Mouse (Mus musculus) myocyte (in vitro differentiated cells): ENCODE measurements at regions not wholly inside any gene's neighbourhood (a gene's known extent, or its start where the extent isn't known, plus 50 kb on each side); places are given as distances from the start of the nearest gene placed in this dataset.

Experiments used
- E2F4 ChIP-seq: IDR thresholded peaks from one replicate; pipeline ENCODE4 v1.6.1; 2011; ENCODE audit warnings: mild to moderate bottlenecking, control low read depth, moderate library complexity; ENCODE audit not compliant: insufficient read depth
- MAX ChIP-seq: IDR thresholded peaks from one replicate; pipeline ENCODE4 v1.6.1; 2011; ENCODE audit warnings: low read depth, mild to moderate bottlenecking, control low read depth
- MYOD1 ChIP-seq, 3 experiments: IDR thresholded peaks; one replicate each; pipeline ENCODE4 v1.6.1; 2011; ENCODE audit warnings: control low read depth in 2 of 3, low read depth in 2 of 3, mild to moderate bottlenecking in 2 of 3, moderate library complexity in 1 of 3; ENCODE audit not compliant: insufficient read length in 2 of 3, control insufficient read depth in 1 of 3
- POLR2A ChIP-seq: IDR thresholded peaks from one replicate; pipeline ENCODE4 v1.6.1; 2011; ENCODE audit warnings: low read depth, mild to moderate bottlenecking, control low read depth, moderate library complexity; ENCODE audit not compliant: insufficient read length
- USF1 ChIP-seq: IDR thresholded peaks from one replicate; pipeline ENCODE4 v1.6.1; 2011; ENCODE audit warnings: low read depth, mild to moderate bottlenecking, control low read depth, moderate library complexity

- TF ChIP-seq MYOD1 (IDR thresholded peaks at IDR 0.05; ENCODE audit: control insufficient read depth in 1 of 3, insufficient read length in 2 of 3, low read depth in 2 of 3) (no peak), POLR2A (no peak), MAX (no peak), E2F4 (no peak), USF1 (no peak)
These were observed 238.0 kb upstream of the Apob start for GRCm38 (mm10) chr12:7739352-7739994.
